Mouse (Mus musculus): Measurements from ENCODE around the gene Rad50.

DNA sequence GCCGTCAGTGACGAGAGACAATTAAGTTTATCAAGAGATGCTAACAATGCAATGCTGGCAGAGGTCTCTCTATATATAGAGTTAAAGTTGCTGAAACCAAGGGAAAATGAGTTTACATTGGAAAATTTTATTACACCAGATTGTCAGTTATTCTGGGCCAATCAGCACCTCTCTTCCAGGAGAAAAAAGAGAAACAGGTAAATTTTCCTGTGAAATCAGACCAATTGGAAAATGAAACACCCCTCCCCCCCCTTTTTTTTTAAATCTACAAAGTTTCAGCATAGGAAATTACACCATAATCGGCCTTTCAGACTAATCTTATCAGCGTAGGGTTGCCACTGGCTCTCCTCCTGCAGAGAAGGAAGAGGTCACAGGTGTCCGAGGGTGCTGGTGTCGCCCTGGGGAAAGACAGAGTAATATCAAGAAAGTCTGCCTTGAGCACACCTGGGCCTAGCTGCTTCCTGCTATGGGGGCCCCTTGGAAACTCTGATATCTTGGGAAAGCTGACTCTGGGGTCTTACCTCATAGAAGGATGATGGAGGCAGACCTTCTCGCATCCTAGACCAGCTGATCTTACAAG lies 88.4 kb downstream of the Rad50 start, which contains the start of gene Il4:
- no peak for TF ChIP-seq POLR2A (IDR thresholded peaks at IDR 0.05; ENCODE audit: borderline replicate concordance, low read depth, low read length)
- TF ChIP-seq CTCF (IDR thresholded peaks at IDR 0.05; ENCODE audit: low read depth, low read length): no peak

All from bone marrow macrophage, adult 2 months (primary cell).